Mouse (Mus musculus): ENCODE measurements around the gene Apom. TPM values are rescaled to one million over a fixed set of nuclear protein-coding genes. Genes with fewer than 3 reads are reported as not detected.

The Apom gene
- total and polyA plus RNA-seq, 2 experiments from 2014 or later = 0.37 TPM; not detected in 1

DNA sequence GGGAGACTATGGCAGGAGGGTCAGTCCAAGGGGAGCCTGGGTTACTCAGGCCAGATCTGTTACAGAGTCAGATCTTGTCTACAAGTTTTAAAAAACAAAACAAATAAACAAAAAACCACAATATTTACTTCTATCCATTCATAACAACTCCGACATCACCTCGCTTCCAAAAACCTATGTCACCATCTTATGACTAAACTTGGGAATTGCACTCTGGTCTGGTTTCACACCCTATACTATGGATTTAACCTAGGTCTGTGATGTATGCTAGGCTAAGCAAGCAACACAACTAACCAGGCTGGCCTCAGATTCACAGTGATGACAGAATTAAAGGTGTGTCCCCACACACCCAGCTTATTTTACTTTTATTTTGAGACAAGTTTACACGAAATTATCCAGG is 25.3 kb downstream of the Apom start:
- H3K4me3 ChIP-seq (ENCODE audit: low read length) = no peak overlapping the region
- peak; percentile 51 for TF ChIP-seq CTCF (IDR thresholded peaks at IDR 0.05; ENCODE audit: low read depth)
- ATAC-seq = no peak
- H3K9ac ChIP-seq (replicated peaks; ENCODE audit: low read length) = no peak overlapping the region
- no peaks in the 10 kb centered on the region for H3K9me3 ChIP-seq (ENCODE audit: low read length)
- peaks cover 26% of the 10 kb centered on the region for H3K36me3 ChIP-seq (ENCODE audit: insufficient read depth, low read length)
- H3K27me3 ChIP-seq (ENCODE audit: insufficient read depth, low read length) = no peaks in the 10 kb centered on the region
- no peak overlapping the region; the same call in 1 of the 2 replicates for H3K27ac ChIP-seq
- H3K4me1 ChIP-seq (ENCODE audit: insufficient read depth, low read length) = no peaks in the 10 kb centered on the region
- WGBS = 62% methylated on average over 3 of the region's 3 CpGs
- 0 out of 2 replicates have a peak overlapping the region, but pooled peaks have one; percentile 40 for H3K4me2 ChIP-seq (ENCODE audit: low read depth, low read length)
- peak; percentile 27 for DNase-seq (ENCODE audit: low spot score)

DNA sequence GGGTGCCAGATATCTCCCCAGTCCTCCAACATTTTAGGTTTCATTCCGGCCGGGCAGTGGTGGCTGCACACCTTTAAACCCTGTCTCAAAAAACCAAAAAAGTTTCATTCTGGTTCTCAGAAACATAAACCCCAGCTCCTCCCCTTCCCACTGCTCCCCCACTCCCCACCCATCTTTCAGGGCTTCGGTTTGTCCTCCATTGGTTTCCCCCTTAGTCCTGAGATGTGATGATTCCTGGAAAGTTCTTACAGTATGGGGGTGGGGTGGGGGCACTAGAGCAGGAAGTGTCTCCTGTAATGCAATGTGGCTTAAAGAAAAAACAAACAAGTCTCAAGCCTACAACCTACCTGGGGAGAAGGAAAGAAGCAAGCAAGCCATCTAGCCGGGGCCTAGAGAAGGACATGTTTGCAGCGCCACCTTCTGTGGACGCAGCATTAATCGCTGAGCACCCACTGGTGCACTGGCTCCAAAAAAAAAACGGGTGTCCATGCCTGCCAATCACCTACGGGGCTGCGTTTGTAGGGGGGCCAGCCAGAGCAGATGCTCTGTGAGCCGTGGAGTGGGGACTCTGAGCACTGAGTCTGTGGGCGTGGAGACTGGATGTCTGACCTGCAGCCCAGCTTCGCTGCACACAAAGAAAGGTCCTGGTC is 26.0 kb downstream of the Apom start:
- H3K4me2 ChIP-seq (ENCODE audit: low read depth, low read length) = peak overlapping the region; percentile 40
- H3K4me3 ChIP-seq (ENCODE audit: low read length) = no peak overlapping the region
- ATAC-seq = peak; percentile 49
- H3K27me3 ChIP-seq (ENCODE audit: insufficient read depth, low read length) = no peaks in the 10 kb centered on the region
- H3K9me3 ChIP-seq (ENCODE audit: low read length) = no peaks in the 10 kb centered on the region
- DNase-seq (ENCODE audit: low spot score) = peak; percentile 75
- H3K4me1 ChIP-seq (ENCODE audit: insufficient read depth, low read length) = no peaks in the 10 kb centered on the region
- 17% methylated on average over 13 of the region's 13 CpGs for WGBS
- H3K9ac ChIP-seq (replicated peaks; ENCODE audit: low read length) = peak overlapping the region; percentile 23; the same call in 1 of the 2 replicates
- H3K27ac ChIP-seq = peak overlapping the region; percentile 28; the same call in 1 of the 2 replicates
- peaks cover 32% of the 10 kb centered on the region for H3K36me3 ChIP-seq (ENCODE audit: insufficient read depth, low read length)
- peak; percentile 78 for TF ChIP-seq CTCF (IDR thresholded peaks at IDR 0.05; ENCODE audit: low read depth)

GRCm38 (mm10) chr17:35104754-35105153 is 27.1 kb downstream of the Apom start:
- no peaks in the 10 kb centered on the region for H3K9me3 ChIP-seq (ENCODE audit: low read length)
- no peak for TF ChIP-seq CTCF (IDR thresholded peaks at IDR 0.05; ENCODE audit: low read depth)
- H3K4me1 ChIP-seq (ENCODE audit: insufficient read depth, low read length) = no peaks in the 10 kb centered on the region
- H3K4me3 ChIP-seq (ENCODE audit: low read length) = no peak overlapping the region
- DNase-seq (ENCODE audit: low spot score) (no peak), ATAC-seq (no peak)
- no peak overlapping the region for H3K9ac ChIP-seq (replicated peaks; ENCODE audit: low read length)
- H3K4me2 ChIP-seq (ENCODE audit: low read depth, low read length) = no peak overlapping the region
- 68% methylated on average over 6 of the region's 6 CpGs for WGBS
- H3K36me3 ChIP-seq (ENCODE audit: insufficient read depth, low read length) = peaks cover 43% of the 10 kb centered on the region
- no peak overlapping the region for H3K27ac ChIP-seq
- H3K27me3 ChIP-seq (ENCODE audit: insufficient read depth, low read length) = no peaks in the 10 kb centered on the region

GRCm38 (mm10) chr17:35104079-35104478 is 27.8 kb downstream of the Apom start:
- WGBS = 94% methylated on average over 7 of the region's 7 CpGs
- H3K4me3 ChIP-seq (ENCODE audit: low read length) = no peak overlapping the region
- no peak overlapping the region for H3K4me2 ChIP-seq (ENCODE audit: low read depth, low read length)
- H3K27me3 ChIP-seq (ENCODE audit: insufficient read depth, low read length) = no peaks in the 10 kb centered on the region
- H3K36me3 ChIP-seq (ENCODE audit: insufficient read depth, low read length) = peaks cover 50% of the 10 kb centered on the region
- no peak overlapping the region for H3K27ac ChIP-seq
- no peak for DNase-seq (ENCODE audit: low spot score)
- no peaks in the 10 kb centered on the region for H3K4me1 ChIP-seq (ENCODE audit: insufficient read depth, low read length)
- H3K9ac ChIP-seq (replicated peaks; ENCODE audit: low read length) = no peak overlapping the region
- H3K9me3 ChIP-seq (ENCODE audit: low read length) = no peaks in the 10 kb centered on the region
- ATAC-seq = no peak
- TF ChIP-seq CTCF (IDR thresholded peaks at IDR 0.05; ENCODE audit: low read depth) = no peak

DNA sequence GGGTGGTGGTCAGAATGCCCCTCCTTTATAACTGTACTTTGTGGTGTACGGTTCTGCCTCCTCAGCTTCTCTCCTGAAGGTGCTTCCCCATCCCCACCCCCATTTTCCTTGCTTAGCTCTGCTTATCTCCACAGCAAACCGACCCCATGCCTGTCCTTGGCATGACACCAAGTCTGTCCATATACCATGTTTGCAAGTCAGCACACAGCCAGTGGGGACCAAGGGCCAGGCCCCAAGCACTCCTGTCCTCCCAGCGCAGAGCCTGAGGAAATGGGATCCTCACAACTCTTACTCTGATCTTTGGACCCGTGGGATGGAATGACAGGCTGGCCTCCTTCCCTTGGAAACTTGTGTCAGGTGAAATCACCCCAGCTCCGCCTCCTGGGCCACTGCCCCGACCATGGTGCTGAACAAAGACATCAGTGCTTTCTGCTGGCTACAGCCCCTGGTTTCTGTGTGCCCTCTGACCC is 28.6 kb downstream of the Apom start:
- 67% methylated on average over 6 of the region's 6 CpGs for WGBS
- Histone ChIP-seq H3K27me3 (ENCODE audit: insufficient read depth, low read length) (no peaks in the 10 kb centered on the region), H3K36me3 (ENCODE audit: insufficient read depth, low read length) (peaks cover 57% of the 10 kb centered on the region), H3K9me3 (ENCODE audit: low read length) (no peaks in the 10 kb centered on the region), H3K4me3 (ENCODE audit: low read length) (no peak overlapping the region), H3K4me2 (ENCODE audit: low read depth, low read length) (no peak overlapping the region), H3K27ac (no peak overlapping the region), H3K4me1 (ENCODE audit: insufficient read depth, low read length) (no peaks in the 10 kb centered on the region), H3K9ac (replicated peaks; ENCODE audit: low read length) (no peak overlapping the region)
- DNase-seq (ENCODE audit: low spot score) (no peak), ATAC-seq (no peak)
- TF ChIP-seq CTCF (IDR thresholded peaks at IDR 0.05; ENCODE audit: low read depth) = no peak

- no peak for DNase-seq (ENCODE audit: low spot score)
These were observed 29.6 kb downstream of the Apom start for GRCm38 (mm10) chr17:35102299-35102698.

DNA sequence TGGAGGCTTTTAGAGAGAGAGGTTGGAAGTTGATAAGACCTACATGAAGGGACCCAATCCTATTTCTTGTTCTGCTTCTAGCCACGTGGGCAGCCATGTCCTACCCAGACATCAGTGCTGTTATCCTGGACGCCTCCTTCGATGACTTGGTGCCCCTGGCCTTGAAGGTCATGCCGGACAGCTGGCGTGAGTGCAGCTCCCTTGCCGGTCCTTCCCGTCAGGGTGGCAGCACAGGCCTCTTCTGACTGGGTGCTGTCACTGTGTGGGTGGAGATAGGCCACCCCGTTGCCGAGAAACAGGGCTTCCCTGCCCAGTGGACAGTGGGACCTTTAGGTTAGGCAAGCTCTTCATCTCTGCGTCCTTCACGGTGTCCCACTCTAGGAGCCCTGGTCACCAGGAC is 30.7 kb downstream of the Apom start:
- DNase-seq (ENCODE audit: low spot score) = no peak
- no peak overlapping the region for H3K4me3 ChIP-seq (ENCODE audit: low read length)
- H3K27me3 ChIP-seq (ENCODE audit: insufficient read depth, low read length) = no peaks in the 10 kb centered on the region
- TF ChIP-seq CTCF (IDR thresholded peaks at IDR 0.05; ENCODE audit: low read depth) = no peak
- H3K4me1 ChIP-seq (ENCODE audit: insufficient read depth, low read length) = no peaks in the 10 kb centered on the region
- H3K9me3 ChIP-seq (ENCODE audit: low read length) = no peaks in the 10 kb centered on the region
- 90% methylated on average over 11 of the region's 11 CpGs for WGBS
- H3K27ac ChIP-seq = no peak overlapping the region
- no peak overlapping the region for H3K9ac ChIP-seq (replicated peaks; ENCODE audit: low read length)
- H3K36me3 ChIP-seq (ENCODE audit: insufficient read depth, low read length) = peaks cover 67% of the 10 kb centered on the region
- no peak for ATAC-seq
- H3K4me2 ChIP-seq (ENCODE audit: low read depth, low read length) = no peak overlapping the region

More at GRCm38 (mm10) chr17:35102299-35102698, 29.6 kb downstream of the Apom start:
- no peaks in the 10 kb centered on the region for H3K4me1 ChIP-seq (ENCODE audit: insufficient read depth, low read length)
- no peak overlapping the region for H3K4me2 ChIP-seq (ENCODE audit: low read depth, low read length)
- WGBS = 67% methylated on average over 7 of the region's 8 CpGs
- no peak overlapping the region for H3K27ac ChIP-seq
- ATAC-seq = no peak
- no peak overlapping the region for H3K4me3 ChIP-seq (ENCODE audit: low read length)
- no peaks in the 10 kb centered on the region for H3K9me3 ChIP-seq (ENCODE audit: low read length)
- H3K9ac ChIP-seq (replicated peaks; ENCODE audit: low read length) = no peak overlapping the region
- peaks cover 63% of the 10 kb centered on the region for H3K36me3 ChIP-seq (ENCODE audit: insufficient read depth, low read length)
- TF ChIP-seq CTCF (IDR thresholded peaks at IDR 0.05; ENCODE audit: low read depth) = no peak
- H3K27me3 ChIP-seq (ENCODE audit: insufficient read depth, low read length) = no peaks in the 10 kb centered on the region

All from hindbrain, postnatal 0 days (tissue).